Mouse (Mus musculus): Measurements from ENCODE around the gene Tspan18.
A peak's percentile ranks its signal among the peaks of the same experiment; 100 is the strongest.

Tspan18 gene

GRCm38 (mm10) chr2:93339373-93340106 lies 5.2 kb upstream of the Tspan18 start:
- no peak for DNase-seq

DNA sequence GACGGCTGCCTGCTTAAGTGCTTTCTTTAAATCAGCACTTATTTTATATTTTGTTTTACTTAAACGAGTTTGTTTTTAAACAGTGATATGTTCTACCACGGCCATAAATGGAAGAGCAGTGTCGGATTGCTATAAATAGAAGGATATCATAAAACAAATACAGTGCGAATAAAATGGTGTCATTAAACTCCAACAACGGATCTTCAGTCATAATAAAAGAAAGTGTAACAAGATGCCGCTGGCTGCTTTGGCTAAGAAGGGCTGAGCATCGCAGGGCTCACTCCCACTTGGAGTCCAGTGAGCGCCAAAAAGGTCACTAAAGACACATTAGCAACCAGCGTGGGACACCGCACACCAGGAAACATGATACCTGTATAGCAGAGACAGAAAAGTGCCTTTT lies 1.7 kb upstream of the Tspan18 start:
- DNase-seq = no peak

DNA sequence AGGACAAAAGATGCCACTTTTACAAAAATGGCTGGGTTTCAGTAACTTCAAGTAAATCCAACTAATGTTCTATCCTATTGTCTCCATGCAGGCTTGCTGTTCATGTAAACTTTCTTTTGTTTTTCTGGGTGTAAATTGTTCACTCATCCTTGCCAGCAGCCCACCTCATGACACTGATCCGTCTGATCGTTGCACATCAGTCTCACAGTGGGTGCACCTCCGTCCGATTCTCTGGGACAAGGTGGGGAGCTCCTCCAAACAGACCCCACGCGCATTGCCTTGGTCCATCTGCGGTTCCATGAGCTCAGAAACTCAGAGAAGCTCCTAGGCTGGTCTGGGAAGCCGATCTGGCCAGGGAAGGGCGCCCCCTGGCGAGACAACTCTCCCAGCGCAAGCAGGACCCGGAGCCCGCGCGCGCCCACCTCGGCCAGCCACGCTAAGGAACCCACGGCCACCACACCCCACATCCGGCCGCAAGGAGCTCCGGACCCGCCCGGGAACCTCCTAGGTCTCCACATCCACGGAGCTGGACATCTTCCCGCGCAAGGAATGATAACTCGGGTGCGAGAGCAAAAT lies 976 bp downstream of the Tspan18 start:
- peak; percentile 51 for DNase-seq

DNA sequence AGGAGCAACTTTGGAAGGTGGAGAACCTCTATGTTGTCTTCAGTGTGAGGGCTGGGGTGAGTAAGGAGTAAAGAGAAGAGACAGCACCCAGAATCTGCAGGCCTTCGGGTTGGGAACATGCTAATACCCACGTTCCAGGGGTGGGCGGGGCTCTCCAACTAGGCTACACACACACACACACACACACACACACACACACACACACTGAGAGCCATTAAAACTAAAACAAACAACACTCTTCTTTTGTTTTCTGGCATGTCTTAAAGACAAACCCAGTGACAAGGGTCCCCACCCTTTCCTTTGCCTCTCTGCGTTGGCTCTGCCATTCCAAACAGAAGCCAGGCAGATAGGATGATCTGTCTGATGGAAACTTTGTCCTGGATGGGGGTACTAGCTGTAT lies 2.0 kb downstream of the Tspan18 start:
- no peak for DNase-seq

GRCm38 (mm10) chr2:93331121-93331520 lies 3.2 kb downstream of the Tspan18 start:
- no peak for DNase-seq

DNA sequence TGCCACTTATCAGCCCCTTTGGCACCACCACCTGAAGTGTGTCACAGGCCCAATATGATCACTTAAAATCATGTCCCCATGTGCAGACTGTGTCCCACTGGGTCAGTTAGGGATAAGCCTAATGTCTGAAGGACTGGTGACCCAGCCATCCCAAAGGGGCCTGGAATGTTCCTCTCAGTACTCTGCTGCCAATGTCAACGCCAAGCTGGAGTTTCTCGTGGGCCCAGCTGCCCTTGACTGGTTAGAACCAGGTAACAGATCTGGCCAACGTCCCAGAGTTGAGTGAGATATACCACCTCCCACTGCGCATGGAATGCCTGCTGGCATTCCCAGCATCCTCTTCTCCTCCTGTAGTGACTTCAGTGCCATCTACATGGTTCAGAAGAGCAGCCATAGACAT lies 5.2 kb downstream of the Tspan18 start:
- DNase-seq = no peak

GRCm38 (mm10) chr2:93327915-93328555 lies 6.3 kb downstream of the Tspan18 start:
- DNase-seq = no peak

DNA sequence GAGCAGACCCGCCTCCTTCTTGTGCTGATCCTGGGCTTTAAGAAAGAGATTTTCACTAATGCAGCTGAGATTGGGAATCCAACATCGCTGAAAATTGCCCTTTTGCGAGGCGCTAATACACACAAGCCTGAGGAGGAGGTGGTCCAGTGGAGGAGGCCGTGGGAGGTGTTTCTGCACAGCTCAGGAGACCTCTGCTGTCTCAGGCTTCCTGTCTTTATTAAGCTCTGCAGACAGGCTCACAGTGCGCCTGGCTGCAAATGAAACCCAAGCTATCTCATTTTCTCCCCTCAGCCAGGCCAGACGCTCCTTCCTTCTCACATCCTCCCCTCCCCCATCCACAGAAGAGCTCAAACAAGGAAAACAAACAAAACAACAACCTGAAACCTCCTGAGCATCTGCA lies 9.6 kb downstream of the Tspan18 start:
- DNase-seq = no peak

- no peak for DNase-seq
Measured at GRCm38 (mm10) chr2:93321946-93322345, 12.4 kb downstream of the Tspan18 start.

GRCm38 (mm10) chr2:93320267-93320666 lies 14.0 kb downstream of the Tspan18 start:
- DNase-seq = no peak

GRCm38 (mm10) chr2:93319598-93319997 lies 14.7 kb downstream of the Tspan18 start:
- DNase-seq = no peak

DNA sequence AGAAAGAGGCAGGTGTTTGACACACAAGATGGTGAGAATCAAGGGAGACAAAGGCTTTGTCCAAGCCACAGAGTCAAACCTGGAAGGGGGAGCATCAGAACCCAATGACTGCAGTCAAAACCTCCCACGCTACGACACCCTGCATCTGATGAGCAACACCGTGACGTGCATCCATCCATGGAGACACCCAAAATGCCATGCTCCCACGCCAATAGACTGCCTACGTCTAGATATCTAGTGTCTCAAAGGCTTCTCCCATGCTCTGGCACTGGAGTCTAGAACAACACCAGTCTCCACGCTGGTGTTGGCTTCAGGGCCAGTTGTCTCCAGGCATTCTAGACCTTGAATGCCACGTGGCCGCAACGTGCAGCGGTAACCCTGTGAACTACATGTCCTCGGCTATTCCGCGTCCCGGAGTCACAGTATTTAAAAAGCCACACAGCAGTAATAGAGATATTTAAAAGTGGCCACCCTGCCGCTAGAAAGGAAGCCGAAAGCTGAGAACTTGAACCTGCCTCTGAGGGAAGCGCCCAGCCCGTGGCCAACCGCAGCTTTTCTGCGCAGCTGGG lies 15.4 kb downstream of the Tspan18 start:
- DNase-seq = no peak

GRCm38 (mm10) chr2:93313768-93314632 lies 20.3 kb downstream of the Tspan18 start:
- DNase-seq = no peak

DNA sequence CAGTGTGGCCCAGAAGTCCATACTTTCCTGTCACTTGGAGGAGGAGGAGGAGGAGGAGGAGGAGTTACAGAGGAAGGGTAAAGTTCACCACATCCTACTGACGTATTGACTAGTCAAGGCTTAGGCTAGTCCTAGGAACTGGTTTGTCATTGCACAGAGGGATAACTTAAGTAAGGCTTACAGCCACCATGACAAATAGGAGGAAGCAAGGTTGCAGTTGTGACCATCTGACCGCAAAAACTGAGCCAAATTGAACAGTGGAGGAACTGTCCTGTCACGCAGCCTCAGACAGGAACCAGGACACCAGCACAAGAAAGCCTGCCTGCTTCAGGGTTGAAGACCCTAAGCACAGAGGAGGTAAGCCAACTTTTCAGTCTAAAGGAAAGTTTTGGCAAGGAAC lies 21.8 kb downstream of the Tspan18 start:
- DNase-seq = no peak

GRCm38 (mm10) chr2:93309724-93310413 lies 24.4 kb downstream of the Tspan18 start:
- DNase-seq = no peak

GRCm38 (mm10) chr2:93306898-93307297 lies 27.4 kb downstream of the Tspan18 start:
- DNase-seq = no peak

GRCm38 (mm10) chr2:93304273-93304634 lies 30.1 kb downstream of the Tspan18 start:
- no peak for DNase-seq

GRCm38 (mm10) chr2:93303585-93304272 lies 30.6 kb downstream of the Tspan18 start:
- no peak for DNase-seq

DNA sequence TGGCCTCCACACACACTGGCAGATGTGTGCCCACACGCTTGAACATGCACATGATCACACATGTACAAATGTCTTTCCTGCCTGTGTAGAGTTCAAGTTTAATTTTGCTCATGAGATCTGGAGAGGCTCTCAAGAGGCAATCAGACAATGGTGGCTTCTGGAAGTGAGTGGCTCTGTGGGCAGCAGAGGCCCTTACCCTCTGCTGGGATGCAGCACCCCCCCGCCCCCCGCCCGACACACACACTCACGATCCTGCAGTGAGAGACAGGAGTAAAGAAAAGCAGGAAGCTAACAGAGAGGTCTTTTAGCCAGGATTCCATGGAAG lies 31.1 kb downstream of the Tspan18 start:
- no peak for DNase-seq

GRCm38 (mm10) chr2:93297656-93298055 lies 36.6 kb downstream of the Tspan18 start:
- DNase-seq = no peak

DNA sequence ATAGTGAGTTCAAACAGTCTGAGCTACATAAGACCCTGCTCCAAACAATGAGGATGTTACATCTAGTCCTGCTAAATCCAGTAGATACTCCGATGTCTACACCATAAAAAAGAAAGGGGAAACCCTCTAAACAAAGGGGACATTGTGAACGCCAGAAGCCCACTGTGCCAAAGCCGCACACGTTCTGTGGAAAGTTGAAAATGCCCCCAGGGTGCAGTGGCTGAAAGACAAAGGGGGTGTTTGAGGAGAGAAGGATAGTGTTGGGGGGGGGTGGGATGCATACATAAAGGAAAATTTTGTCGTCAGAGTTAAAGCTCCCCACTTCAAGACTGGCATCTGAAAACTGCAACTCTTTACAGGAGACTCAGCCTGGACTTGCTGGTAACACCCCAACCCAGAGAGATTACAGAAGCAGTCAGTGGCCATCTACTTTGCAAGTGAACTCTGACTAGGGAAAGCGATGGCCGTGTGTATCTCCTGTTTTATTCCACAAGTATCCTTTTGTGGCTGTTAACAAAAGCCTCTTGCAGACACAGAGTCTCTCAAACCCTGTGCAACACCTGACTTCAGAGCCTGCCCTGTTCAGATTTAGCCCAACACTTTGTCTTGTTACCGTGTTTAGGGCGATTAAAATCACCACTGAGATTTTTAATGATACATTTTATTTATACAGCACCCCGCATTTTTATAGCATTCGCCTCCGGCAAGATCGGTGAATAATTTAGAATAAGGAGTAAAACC lies 42.9 kb downstream of the Tspan18 start:
- no peak for DNase-seq
